Mouse (Mus musculus) ES-Bruce4 (cell line): ENCODE results near the gene Eef1akmt3. TPM values are rescaled to one million over a fixed set of nuclear protein-coding genes. Genes with fewer than 3 reads are reported as not detected.

Experiments used
- H3K27ac ChIP-seq: 2 replicates; pipeline ENCODE4 v1.5.1; 2012; ENCODE audit warnings: low read length, inconsistent platforms; ENCODE audit not compliant: insufficient read depth
- H3K27me3 ChIP-seq: 2 replicates; pipeline ENCODE4 v1.6.1; 2012; ENCODE audit warnings: mild to moderate bottlenecking, low read length, inconsistent platforms; ENCODE audit not compliant: control insufficient read depth, poor library complexity, insufficient read depth, severe bottlenecking
- H3K36me3 ChIP-seq: 2 replicates; pipeline ENCODE4 v1.6.1; 2012; ENCODE audit warnings: inconsistent platforms, mild to moderate bottlenecking, low read length, moderate library complexity; ENCODE audit not compliant: control insufficient read depth, poor library complexity, insufficient read depth, severe bottlenecking
- H3K4me1 ChIP-seq: one replicate; pipeline ENCODE4 v1.8.1; 2011; ENCODE audit warnings: low read length; ENCODE audit not compliant: control insufficient read depth, insufficient read depth
- H3K4me3 ChIP-seq: 2 replicates; pipeline ENCODE4 v1.5.1; 2011; ENCODE audit warnings: low read depth, mild to moderate bottlenecking, low read length
- H3K9ac ChIP-seq: 2 replicates; pipeline ENCODE4 v1.6.1; 2012; ENCODE audit warnings: low read depth, mild to moderate bottlenecking, inconsistent platforms; ENCODE audit not compliant: poor library complexity, severe bottlenecking
- H3K9me3 ChIP-seq: replicated peaks from 2 replicates; pipeline ENCODE4 v1.6.1; 2012; ENCODE audit warnings: mild to moderate bottlenecking, low read length, inconsistent platforms; ENCODE audit not compliant: control insufficient read depth, poor library complexity, insufficient read depth, severe bottlenecking
- CTCF ChIP-seq: IDR thresholded peaks from one replicate; pipeline ENCODE4 v1.8.1; 2011; ENCODE audit warnings: low read depth, low read length
- EP300 ChIP-seq: IDR thresholded peaks from 2 replicates; pipeline ENCODE4 v1.6.1; 2011; ENCODE audit warnings: low read depth, low read length; ENCODE audit not compliant: insufficient read depth
- POLR2A ChIP-seq: IDR thresholded peaks from one replicate; pipeline ENCODE4 v1.8.1; 2011; ENCODE audit warnings: low read length; ENCODE audit not compliant: insufficient read depth
- polyA plus RNA-seq: library from polyadenylated mRNA; stranded (reverse); fragments of >200 nt; gene quantifications from 2 replicates; pipeline ENCODE4 v1.2.4, GENCODE M21; 2011; ENCODE audit warnings: low read depth; ENCODE audit not compliant: missing spikeins, insufficient read depth, insufficient read length

The Eef1akmt3 gene
- polyA plus RNA-seq, 1 experiment: 0.51 TPM

DNA sequence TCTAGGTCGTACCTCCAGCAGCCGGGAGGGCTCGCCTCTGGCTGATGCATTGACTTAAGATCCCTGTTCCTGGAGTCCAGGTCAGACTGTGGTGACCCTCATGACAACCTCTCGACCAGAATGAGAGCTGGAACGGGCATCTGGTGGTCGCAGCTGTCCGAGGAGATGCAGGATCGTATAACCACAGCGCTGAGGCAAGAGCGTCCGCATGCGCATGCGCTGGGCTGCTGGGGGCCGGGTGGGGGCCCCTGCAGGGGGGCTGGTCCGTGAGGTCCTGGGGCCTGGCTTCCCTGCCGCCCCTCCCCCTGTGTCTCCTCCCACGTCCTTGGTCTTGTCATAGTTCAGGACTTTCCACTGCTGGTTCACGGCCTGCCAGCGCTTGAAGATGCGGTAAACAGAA is 15.2 kb upstream of the Eef1akmt3 start:
- Histone ChIP-seq H3K27ac (no peak overlapping the region), H3K9me3 (no peaks in the 10 kb centered on the region), H3K27me3 (no peaks in the 10 kb centered on the region), H3K4me1 (no peaks in the 10 kb centered on the region), H3K4me3 (no peak overlapping the region), H3K36me3 (peaks cover 5% of the 10 kb centered on the region), H3K9ac (no peak overlapping the region)
- TF ChIP-seq CTCF: no peak
- TF ChIP-seq POLR2A: no peak
- TF ChIP-seq EP300: no peak

DNA sequence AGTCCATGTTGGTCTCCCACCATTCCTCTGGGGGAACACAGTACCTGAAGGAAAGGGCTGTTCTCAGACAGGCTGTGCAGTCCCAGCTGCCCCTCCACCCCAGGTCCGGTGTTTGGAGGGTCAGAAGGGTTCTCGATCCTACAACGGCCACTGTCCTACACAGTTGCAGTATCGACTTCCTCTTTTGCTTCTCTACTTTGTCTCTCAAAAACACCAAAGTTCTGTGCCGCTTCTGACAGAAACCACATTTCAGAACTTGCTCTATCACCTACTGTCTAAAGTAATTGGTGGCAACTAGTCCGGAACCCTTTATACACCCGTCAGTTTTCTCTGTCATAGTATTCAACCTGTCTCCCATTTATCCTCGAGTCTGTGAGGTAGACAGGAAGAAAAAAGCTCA is 14.1 kb upstream of the Eef1akmt3 start:
- TF ChIP-seq CTCF: no peak
- no peak for TF ChIP-seq POLR2A
- TF ChIP-seq EP300: no peak
- Histone ChIP-seq H3K9ac (no peak overlapping the region), H3K4me3 (no peak overlapping the region), H3K27ac (no peak overlapping the region), H3K9me3 (no peaks in the 10 kb centered on the region), H3K4me1 (no peaks in the 10 kb centered on the region), H3K36me3 (peaks cover 5% of the 10 kb centered on the region), H3K27me3 (no peaks in the 10 kb centered on the region)

DNA sequence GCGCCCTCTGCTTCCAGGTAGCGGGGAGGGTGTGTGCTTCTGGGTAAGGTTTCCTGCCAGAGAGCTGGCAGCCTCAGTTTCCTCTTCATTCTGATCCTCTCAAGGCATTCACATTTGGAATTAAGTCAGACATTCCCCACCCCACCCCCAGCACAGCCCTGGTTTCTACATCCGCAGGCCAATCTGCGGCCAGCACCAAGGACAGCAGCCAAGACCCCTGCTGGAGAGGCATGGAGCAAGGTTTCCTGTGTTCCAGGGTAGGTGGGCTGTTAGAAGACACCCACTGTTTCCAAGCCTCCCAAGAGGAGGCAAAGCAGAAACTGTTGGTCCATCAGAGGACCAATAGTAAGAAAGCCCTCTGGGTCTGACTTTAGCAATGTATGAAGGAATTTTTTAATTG is 13.3 kb upstream of the Eef1akmt3 start:
- Histone ChIP-seq H3K4me3 (no peak overlapping the region), H3K9ac (no peak overlapping the region), H3K9me3 (no peaks in the 10 kb centered on the region), H3K27ac (no peak overlapping the region), H3K36me3 (peaks cover 5% of the 10 kb centered on the region), H3K27me3 (no peaks in the 10 kb centered on the region), H3K4me1 (no peaks in the 10 kb centered on the region)
- peak; percentile 8 for TF ChIP-seq CTCF
- TF ChIP-seq POLR2A: no peak

DNA sequence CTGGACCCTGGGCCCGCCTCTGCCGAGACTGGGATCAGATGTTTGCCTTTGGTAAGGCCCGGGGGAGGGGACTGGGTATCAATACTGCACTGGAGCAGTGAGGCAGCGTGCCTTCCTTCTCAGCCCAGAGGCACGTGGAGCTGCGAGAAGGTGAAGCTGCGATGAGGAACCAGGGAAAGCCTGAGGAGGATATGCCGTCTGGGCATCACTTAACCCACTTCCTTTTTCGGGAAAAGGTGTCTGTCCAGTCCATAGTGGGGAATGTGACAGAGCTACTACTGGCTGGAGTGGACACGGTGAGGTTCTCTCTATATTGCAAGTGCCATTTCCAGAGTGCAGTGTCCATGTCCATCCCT is 8.8 kb upstream of the Eef1akmt3 start:
- TF ChIP-seq EP300: no peak
- TF ChIP-seq POLR2A: no peak
- TF ChIP-seq CTCF: no peak
- Histone ChIP-seq H3K9ac (no peak overlapping the region), H3K27me3 (no peaks in the 10 kb centered on the region), H3K27ac (no peak overlapping the region), H3K36me3 (no peaks in the 10 kb centered on the region), H3K4me1 (no peaks in the 10 kb centered on the region), H3K9me3 (no peaks in the 10 kb centered on the region), H3K4me3 (no peak overlapping the region)

DNA sequence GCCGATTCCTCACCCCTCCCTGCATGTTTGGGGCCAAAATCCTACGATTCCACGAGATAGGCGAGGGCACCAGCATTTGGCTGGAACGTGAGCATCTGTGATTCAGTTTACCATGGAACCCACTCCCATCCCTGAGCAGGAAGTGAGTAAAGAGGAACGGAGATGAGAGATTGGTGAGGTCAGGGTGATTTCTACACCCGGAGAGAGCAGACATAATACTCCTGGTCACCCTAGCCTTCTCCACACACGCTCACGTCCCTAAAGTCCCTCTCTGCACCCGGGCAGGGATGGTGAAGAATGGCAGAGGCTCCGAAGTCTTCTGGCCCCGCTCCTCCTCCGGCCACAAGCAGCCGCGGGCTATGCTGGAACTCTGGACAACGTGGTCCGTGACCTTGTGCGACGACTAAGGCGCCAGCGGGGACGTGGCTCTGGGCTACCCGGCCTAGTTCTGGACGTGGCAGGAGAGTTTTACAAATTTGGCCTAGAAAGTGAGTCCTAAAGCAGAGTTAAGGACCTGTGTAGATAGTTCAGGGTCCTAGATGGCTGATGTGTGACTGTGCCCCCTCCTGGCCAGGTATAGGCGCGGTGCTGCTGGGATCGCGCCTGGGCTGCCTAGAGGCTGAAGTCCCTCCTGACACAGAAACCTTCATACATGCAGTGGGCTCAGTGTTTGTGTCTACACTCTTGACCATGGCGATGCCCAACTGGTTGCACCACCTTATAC is 8.2 kb upstream of the Eef1akmt3 start:
- no peak overlapping the region for H3K27ac ChIP-seq
- H3K9me3 ChIP-seq: no peaks in the 10 kb centered on the region
- no peaks in the 10 kb centered on the region for H3K4me1 ChIP-seq
- H3K9ac ChIP-seq: peak overlapping the region; percentile 7
- H3K27me3 ChIP-seq: no peaks in the 10 kb centered on the region
- TF ChIP-seq CTCF: peak; percentile 61
- TF ChIP-seq POLR2A: no peak
- no peak for TF ChIP-seq EP300
- peak overlapping the region; percentile 44 for H3K4me3 ChIP-seq
- H3K36me3 ChIP-seq: 0 out of 2 replicates have a peak, but pooled peaks cover 2% of the 10 kb centered on the region

DNA sequence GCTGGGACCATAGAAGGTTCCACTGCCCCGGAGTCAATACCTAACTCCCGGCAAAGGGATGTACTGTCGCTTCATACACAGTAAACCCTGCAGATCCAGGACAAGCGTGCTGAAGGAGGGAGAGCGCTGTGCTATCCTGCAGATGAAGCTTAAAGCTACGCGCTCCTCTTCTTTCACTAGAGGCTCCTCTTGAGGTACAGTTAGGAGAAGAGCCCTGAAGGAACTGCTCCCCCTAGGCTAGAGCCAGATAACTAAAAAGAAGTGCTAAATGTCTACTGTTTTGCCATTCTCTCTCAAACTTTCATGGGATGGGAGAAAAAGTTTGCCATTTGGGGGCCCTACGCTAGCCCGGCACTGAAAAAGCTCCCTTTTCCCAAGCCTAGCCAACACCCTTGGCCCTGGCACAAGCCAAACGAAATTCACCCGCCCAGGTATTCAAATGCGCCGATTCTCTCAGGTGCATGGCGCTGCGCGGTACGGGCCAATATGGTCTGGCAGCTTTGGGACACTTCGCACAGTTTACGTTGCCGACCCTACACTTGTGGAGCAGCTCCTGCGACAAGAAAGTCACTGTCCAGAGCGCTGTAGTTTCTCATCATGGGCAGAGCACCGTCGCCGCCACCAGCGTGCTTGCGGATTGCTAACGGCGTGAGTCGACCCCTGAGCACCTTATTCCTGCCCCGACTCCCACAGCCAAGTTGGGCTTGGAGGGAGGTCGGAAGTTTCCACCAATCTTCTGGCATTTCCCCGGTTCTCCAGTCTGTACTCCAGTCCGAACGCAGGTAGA is 7.5 kb upstream of the Eef1akmt3 start:
- Histone ChIP-seq H3K27me3 (no peaks in the 10 kb centered on the region), H3K4me1 (no peaks in the 10 kb centered on the region), H3K36me3 (0 out of 2 replicates have a peak, but pooled peaks cover 4% of the 10 kb centered on the region), H3K9ac (peak overlapping the region; percentile 7), H3K9me3 (no peaks in the 10 kb centered on the region), H3K27ac (no peak overlapping the region), H3K4me3 (peak overlapping the region; percentile 44)
- TF ChIP-seq POLR2A (no peak), CTCF (no peak), EP300 (no peak)
